Mouse (Mus musculus) heart, embryonic 14.5 days (tissue): ENCODE data around the gene Syn3. TPM values are rescaled to one million over a fixed set of nuclear protein-coding genes. Genes with fewer than 3 reads are reported as not detected.
A peak's percentile ranks its signal among the peaks of the same experiment; 100 is the strongest.

Source experiments
- ATAC-seq: fragments of 200-750 bp; cut with Nextera tagmentation; 2 replicates; pipeline ENCODE4 v1.8.0; 2017; ENCODE audit warnings: low read depth, moderate TSS enrichment; ENCODE audit not compliant: insufficient number of reproducible peaks, insufficient read depth, low FRiP score
- H3K27ac ChIP-seq, 2 experiments: fragments of 200-500 bp in 1 of 2; fragments of 300-500 bp in 1 of 2; sonication (generic) in 1 of 2; replicated peaks in 1 of 2; 2 replicates each; pipeline ENCODE4 v1.5.1; 2012 to 2014; ENCODE audit warnings: low read depth in 2 of 2, low read length in 2 of 2, control low read depth in 1 of 2, mild to moderate bottlenecking in 1 of 2, mixed read lengths in 1 of 2; ENCODE audit not compliant: control insufficient read depth in 1 of 2, insufficient read depth in 1 of 2
- H3K27me3 ChIP-seq: fragments of 300-500 bp; sonication (generic); 2 replicates; pipeline ENCODE4 v1.6.1; 2014; ENCODE audit warnings: mild to moderate bottlenecking, low read length, control low read depth; ENCODE audit not compliant: control insufficient read depth, insufficient read depth
- H3K36me3 ChIP-seq: fragments of 300-500 bp; sonication (generic); 2 replicates; pipeline ENCODE4 v1.6.1; 2014; ENCODE audit warnings: mild to moderate bottlenecking, control low read depth, low read length, mixed read lengths; ENCODE audit not compliant: control insufficient read depth, insufficient read depth
- H3K4me1 ChIP-seq, 2 experiments: fragments of 200-500 bp in 1 of 2; fragments of 300-500 bp in 1 of 2; sonication (generic) in 1 of 2; 2 replicates each; pipeline ENCODE4 v1.6.1; 2012 to 2014; ENCODE audit warnings: low read length in 2 of 2, control low read depth in 1 of 2, mixed read lengths in 1 of 2; ENCODE audit not compliant: control insufficient read depth in 2 of 2, insufficient read depth in 2 of 2
- H3K4me2 ChIP-seq: fragments of 300-500 bp; sonication (generic); 2 replicates; pipeline ENCODE4 v1.6.1; 2014; ENCODE audit warnings: mild to moderate bottlenecking, low read length
- H3K4me3 ChIP-seq, 2 experiments: fragments of 200-500 bp in 1 of 2; fragments of 300-500 bp in 1 of 2; sonication (generic) in 1 of 2; 2 replicates each; pipeline ENCODE4 v1.5.1; 2012 to 2014; ENCODE audit warnings: low read length in 2 of 2, mild to moderate bottlenecking in 2 of 2, control low read depth in 1 of 2, low read depth in 1 of 2, moderate library complexity in 1 of 2; ENCODE audit not compliant: control insufficient read depth in 1 of 2, insufficient read depth in 1 of 2
- H3K9ac ChIP-seq: fragments of 300-500 bp; sonication (generic); 2 replicates; pipeline ENCODE4 v1.6.1; 2014; ENCODE audit warnings: mild to moderate bottlenecking, low read length
- H3K9me3 ChIP-seq: fragments of 300-500 bp; sonication (generic); 2 replicates; pipeline ENCODE4 v1.6.1; 2016; ENCODE audit warnings: low read length, control low read depth; ENCODE audit not compliant: control insufficient read depth
- WGBS: fragments of 180-500 bp; shearing (Covaris S2); extraction: QIAGEN DNeasy Blood & Tissue Kit; methylation state at CpG from one replicate; pipeline ENCODE4 v1.1.7; 2014; 5-methylcytosine and 5-hydroxymethylcytosine counted together
- polyA plus RNA-seq: library from polyadenylated mRNA; unstranded; fragments of >200 nt; fragmentation: Nextera tagmentation; extraction: Ambion mirVana; gene quantifications from 2 replicates; pipeline ENCODE4 v1.2.1, GENCODE M21; 2014

Syn3 gene
- polyA plus RNA-seq, 1 experiment from 2014 or later = 1.1 TPM

DNA sequence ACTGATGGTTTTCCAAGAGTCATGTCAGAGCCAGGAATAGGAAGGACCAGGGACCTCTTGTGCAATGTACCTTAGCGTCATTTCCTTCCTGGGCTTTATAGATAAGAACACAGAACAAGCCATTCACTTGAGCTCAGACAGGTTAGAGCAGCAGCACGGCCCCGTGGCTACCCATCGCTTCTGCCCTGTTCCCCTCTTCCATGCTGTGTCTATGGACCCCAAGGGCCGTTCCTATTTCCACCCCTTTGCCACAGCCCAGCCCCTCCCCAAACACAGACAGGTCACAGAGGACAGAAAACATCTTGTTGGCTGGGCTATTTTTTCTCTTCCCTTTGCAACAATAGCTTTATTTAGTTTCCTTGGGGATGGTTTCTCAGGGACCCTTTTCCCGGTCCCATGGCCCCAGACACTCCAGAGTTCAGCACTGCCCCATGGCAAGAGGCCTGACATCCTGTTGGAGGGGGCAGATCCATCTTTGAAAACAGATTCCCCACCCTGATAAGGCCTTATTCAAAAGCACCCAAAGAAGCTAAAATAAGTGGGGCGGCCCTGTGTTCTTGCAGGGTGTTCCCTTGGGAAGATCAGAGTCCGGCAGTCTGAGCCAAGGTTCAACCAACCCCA lies 359.5 kb downstream of the Syn3 start:
- peak overlapping the region; percentile 24 to 50; a peak in 2 of 4 replicates for H3K27ac ChIP-seq
- peaks cover 7 to 12% of the 10 kb centered on the region in 2 experiments; a peak in 1 of 4 replicates for H3K4me1 ChIP-seq
- WGBS = 57% methylated on average over 8 of the region's 8 CpGs

DNA sequence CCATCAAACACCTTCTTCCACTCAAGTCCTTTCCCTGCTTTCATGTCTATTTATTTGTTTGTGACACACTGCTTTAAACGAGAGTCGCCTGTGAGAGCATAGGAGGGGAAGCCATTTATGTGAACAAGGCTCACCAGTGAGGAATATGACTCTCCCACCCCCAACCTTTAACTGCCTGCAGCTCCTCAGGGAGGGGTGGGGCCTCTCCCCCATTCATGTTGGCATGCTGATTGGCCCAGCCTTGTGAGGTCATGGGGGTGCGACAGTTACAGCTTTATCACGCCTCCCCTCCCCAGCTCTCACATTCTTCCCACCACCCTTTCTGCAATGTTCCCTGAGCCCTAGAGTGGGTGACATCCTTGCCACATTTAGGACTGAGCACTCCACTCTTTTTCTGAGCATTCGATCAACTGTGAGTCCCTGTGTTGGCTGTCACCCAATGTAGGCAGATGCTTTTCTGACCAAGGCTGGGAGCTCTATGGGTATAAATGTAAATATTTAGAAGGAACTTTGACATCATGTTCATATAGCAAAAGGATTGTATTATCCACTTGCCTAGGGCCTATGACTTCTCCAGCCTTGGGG lies 361.0 kb downstream of the Syn3 start:
- Histone ChIP-seq H3K9ac (no peak overlapping the region), H3K4me3 (no peak overlapping the region), H3K4me2 (no peak overlapping the region), H3K4me1 (peaks cover 7 to 12% of the 10 kb centered on the region in 2 experiments; a peak in 1 of 4 replicates), H3K27me3 (no peaks in the 10 kb centered on the region), H3K27ac (no peak overlapping the region), H3K36me3 (no peaks in the 10 kb centered on the region), H3K9me3 (no peaks in the 10 kb centered on the region)
- 57% methylated on average over 5 of the region's 5 CpGs for WGBS
- ATAC-seq = no peak

More for the DNA sequence above, 359.5 kb downstream of the Syn3 start:
- Histone ChIP-seq H3K4me3 (no peak overlapping the region), H3K27me3 (no peaks in the 10 kb centered on the region), H3K36me3 (no peaks in the 10 kb centered on the region), H3K4me2 (no peak overlapping the region), H3K9me3 (no peaks in the 10 kb centered on the region), H3K9ac (no peak overlapping the region)
- ATAC-seq = peak; percentile 53

DNA sequence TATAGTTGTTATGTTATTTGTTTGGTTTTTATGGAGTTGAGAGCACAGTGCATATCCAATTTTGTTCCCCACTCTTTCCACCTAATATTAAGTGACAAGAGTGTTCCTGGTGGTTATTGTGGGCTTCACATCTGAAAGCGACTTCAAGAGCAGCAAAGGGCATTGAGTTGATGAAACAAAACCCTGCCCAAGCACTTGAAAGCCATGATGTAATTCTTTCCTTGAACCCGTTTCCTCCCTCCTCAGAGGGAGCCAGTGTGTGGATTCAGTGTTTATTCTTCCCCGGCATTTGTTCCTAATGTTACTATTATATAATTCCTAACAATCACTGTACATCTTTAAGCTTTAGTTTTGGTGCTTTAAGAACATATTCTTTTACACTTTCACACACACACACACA lies 361.6 kb downstream of the Syn3 start:
- ATAC-seq = no peak
- Histone ChIP-seq H3K4me1 (peaks cover 7 to 12% of the 10 kb centered on the region in 2 experiments; a peak in 1 of 4 replicates), H3K27me3 (no peaks in the 10 kb centered on the region), H3K9me3 (no peaks in the 10 kb centered on the region), H3K27ac (no peak overlapping the region), H3K36me3 (no peaks in the 10 kb centered on the region), H3K4me2 (no peak overlapping the region), H3K9ac (no peak overlapping the region), H3K4me3 (no peak overlapping the region)
- 47% methylated on average over 3 of the region's 3 CpGs for WGBS

DNA sequence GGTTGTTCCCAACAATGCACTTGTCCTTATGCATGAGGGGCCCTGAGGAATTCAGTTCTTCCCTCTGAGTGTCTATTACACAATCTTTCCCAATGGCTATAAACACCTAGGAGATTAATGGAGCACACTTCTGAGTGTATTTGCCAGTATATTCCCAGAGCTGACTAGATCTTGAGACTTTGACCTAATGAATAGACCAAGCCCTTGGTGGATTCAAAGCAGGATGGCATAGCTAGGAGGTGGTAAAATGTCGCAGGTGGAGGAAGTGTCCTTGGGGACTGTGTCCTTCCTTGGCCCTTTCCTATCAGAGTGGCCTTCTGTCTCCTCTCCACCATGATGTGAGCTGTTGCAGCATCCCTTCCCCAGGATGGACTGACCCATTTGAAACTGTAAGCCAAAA lies 362.4 kb downstream of the Syn3 start:
- no peaks in the 10 kb centered on the region for H3K36me3 ChIP-seq
- H3K9me3 ChIP-seq = no peaks in the 10 kb centered on the region
- no peaks in the 10 kb centered on the region for H3K27me3 ChIP-seq
- no peak overlapping the region for H3K4me3 ChIP-seq
- no peak for ATAC-seq
- WGBS = 89% methylated on average over 1 of the region's 1 CpGs
- peaks cover 7 to 12% of the 10 kb centered on the region in 2 experiments; a peak in 1 of 4 replicates for H3K4me1 ChIP-seq
- no peak overlapping the region for H3K4me2 ChIP-seq
- H3K27ac ChIP-seq = no peak overlapping the region
- H3K9ac ChIP-seq = no peak overlapping the region

DNA sequence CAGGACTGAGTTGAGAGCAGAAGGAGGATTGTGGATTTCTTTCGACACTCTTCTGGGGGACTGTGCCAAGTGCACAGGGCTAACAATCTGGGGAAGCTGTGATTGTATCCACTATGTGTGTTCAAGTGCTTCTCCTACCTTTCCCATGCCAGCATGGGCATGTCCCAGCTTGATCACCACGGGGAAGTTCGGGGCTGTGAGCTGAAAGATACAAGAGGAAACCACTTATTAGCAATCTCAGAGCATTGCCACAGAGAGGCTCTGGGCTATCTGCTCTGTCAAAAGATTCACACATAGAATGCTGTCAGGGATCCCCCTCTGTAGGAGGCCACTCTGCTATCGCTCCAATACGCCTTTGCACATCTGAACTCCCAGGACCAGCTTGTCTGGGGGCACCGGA lies 363.8 kb downstream of the Syn3 start:
- Histone ChIP-seq H3K27me3 (no peaks in the 10 kb centered on the region), H3K4me1 (peaks cover 7 to 12% of the 10 kb centered on the region in 2 experiments; a peak in 1 of 4 replicates), H3K27ac (no peak overlapping the region), H3K9me3 (no peaks in the 10 kb centered on the region), H3K36me3 (no peaks in the 10 kb centered on the region), H3K4me2 (no peak overlapping the region), H3K4me3 (no peak overlapping the region), H3K9ac (no peak overlapping the region)
- 47% methylated on average over 6 of the region's 6 CpGs for WGBS
- no peak for ATAC-seq

DNA sequence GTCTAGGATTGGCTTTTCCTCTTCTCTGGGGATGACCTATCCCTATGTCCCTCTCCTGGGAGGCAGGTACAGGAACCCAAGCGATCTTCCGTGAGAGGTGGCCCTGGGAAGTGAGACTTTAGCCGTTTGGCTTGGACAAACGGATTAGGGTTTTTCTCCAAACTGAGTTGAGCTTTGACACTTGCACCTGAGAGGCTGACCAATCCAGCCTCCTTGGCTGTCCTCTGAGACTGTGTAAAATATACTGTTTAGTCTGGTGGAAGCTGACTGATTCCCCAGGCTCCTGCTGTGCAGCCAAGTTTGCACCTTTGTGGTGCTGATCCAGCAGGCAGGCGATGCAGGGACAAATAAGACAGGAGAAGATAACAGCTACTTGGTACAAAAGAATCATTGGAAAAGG lies 364.4 kb downstream of the Syn3 start:
- no peak for ATAC-seq
- 70% methylated on average over 5 of the region's 5 CpGs for WGBS
- no peak overlapping the region for H3K9ac ChIP-seq

DNA sequence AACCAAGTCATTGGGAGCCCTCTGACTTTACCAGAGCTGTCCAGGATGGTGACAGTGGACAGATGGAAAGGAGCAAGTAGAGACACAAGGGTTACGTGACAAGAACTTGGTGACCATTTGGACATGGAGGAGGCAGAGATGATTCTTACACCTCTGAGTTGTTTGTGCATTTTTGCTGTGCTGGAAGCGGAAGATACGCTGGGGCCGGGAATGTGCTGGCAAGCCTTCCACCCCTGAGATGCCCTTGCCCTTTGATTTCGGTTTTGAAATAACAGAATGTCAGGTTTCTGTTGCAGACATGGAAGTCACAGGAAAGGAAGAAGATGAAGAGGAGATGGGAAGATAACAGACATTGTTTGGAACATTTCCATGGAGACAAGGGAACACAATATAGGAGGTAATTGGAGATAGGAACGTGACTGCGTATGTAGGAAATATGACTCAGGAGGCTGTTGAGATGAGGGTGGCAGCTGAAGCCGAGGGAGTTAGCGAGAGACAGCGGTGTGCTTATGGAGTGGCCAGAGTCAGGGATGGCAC lies 366.2 kb downstream of the Syn3 start:
- Histone ChIP-seq H3K27ac (no peak overlapping the region), H3K4me3 (no peak overlapping the region), H3K4me2 (no peak overlapping the region), H3K9ac (no peak overlapping the region), H3K36me3 (no peaks in the 10 kb centered on the region), H3K4me1 (0 out of 4 replicates have a peak, but pooled peaks cover 0 to 3% of the 10 kb centered on the region in 2 experiments), H3K27me3 (no peaks in the 10 kb centered on the region), H3K9me3 (no peaks in the 10 kb centered on the region)
- 72% methylated on average over 10 of the region's 10 CpGs for WGBS
- no peak for ATAC-seq

More for the DNA sequence above, 364.4 kb downstream of the Syn3 start:
- no peaks in the 10 kb centered on the region for H3K36me3 ChIP-seq
- H3K4me3 ChIP-seq = no peak overlapping the region
- H3K4me1 ChIP-seq = peaks cover 4 to 12% of the 10 kb centered on the region in 2 experiments; a peak in 1 of 4 replicates
- H3K9me3 ChIP-seq = no peaks in the 10 kb centered on the region
- H3K27ac ChIP-seq = no peak overlapping the region
- H3K4me2 ChIP-seq = no peak overlapping the region
- no peaks in the 10 kb centered on the region for H3K27me3 ChIP-seq
